Mouse (Mus musculus): Measurements from ENCODE around the gene Gm9964.

GRCm38 (mm10) chr11:79319807-79320206 is 23.1 kb upstream of the Gm9964 start:
- TF ChIP-seq CTCF (IDR thresholded peaks at IDR 0.05; ENCODE audit: extremely low read depth, insufficient read depth, low read length) (no peak), POLR2A (IDR thresholded peaks at IDR 0.05; ENCODE audit: extremely low read depth, insufficient read depth, low read length) (no peak)

All from cortical plate, adult 2 months (tissue).